Mouse (Mus musculus): Measurements from ENCODE around the gene Tox2. TPM values are rescaled to one million over a fixed set of nuclear protein-coding genes. Genes with fewer than 3 reads are reported as not detected.

Tox2 gene
- polyA plus RNA-seq, 1 experiment from 2014 or later, result 26.6 TPM

DNA sequence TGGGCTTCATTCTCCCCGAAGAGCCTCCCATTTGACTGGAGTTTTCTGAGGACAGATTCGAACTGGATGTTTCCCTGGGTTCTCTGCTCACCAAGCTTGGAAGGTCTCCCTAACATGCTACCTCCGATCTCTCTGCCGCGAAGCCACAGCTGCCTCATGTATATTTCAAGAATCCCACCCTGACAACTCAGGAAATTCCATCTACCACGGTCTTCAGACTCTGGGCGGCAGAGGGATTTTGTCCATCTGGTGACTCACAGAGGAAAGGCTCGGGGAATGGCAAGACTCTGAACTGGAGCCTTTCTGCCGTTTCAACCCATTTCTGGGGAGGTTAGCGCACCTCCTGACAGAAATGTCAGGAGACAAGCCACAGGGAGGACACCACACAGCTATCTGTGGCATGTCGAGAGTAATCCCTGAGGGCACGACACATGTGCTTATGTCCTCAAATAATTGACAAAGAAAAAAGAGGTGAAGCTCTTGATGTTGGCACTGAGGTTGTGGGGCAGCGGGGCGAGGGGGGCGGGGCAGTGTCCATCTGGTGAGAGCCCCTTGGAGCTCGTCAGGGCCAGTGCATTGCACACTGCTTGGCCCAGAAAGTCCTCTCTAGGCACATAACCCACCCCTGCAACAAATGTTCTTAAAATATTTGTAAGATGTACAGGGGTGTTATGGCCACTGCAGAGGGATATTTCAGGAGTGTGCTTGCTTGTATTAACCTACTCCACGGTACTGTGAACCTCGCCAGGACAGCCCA lies 162.0 kb downstream of the Tox2 start:
- Histone ChIP-seq H3K27ac (no peak overlapping the region), H3K27me3 (ENCODE audit: poor library complexity, severe bottlenecking) (no peaks in the 10 kb centered on the region), H3K9me3 (no peaks in the 10 kb centered on the region), H3K4me3 (no peak overlapping the region), H3K4me1 (0 out of 2 replicates have a peak, but pooled peaks cover 7% of the 10 kb centered on the region), H3K36me3 (replicated peaks) (no peaks in the 10 kb centered on the region)
- DNase-seq (ENCODE audit: extremely low spot score, low spot score), result no peak
- WGBS, result 82% methylated on average over 18 of the region's 18 CpGs

- H3K27ac ChIP-seq, result no peak overlapping the region
- H3K27me3 ChIP-seq (ENCODE audit: poor library complexity, severe bottlenecking), result peaks cover 19% of the 10 kb centered on the region
- 67% methylated on average over 4 of the region's 4 CpGs for WGBS
- H3K4me1 ChIP-seq, result 0 out of 2 replicates have a peak, but pooled peaks cover 7% of the 10 kb centered on the region
- no peak for DNase-seq (ENCODE audit: extremely low spot score, low spot score)
- H3K36me3 ChIP-seq (replicated peaks), result no peaks in the 10 kb centered on the region
- H3K9me3 ChIP-seq, result no peaks in the 10 kb centered on the region
- H3K4me3 ChIP-seq, result no peak overlapping the region
Observed at GRCm38 (mm10) chr2:163370175-163370574, 167.2 kb downstream of the Tox2 start.

GRCm38 (mm10) chr2:163372627-163373026 lies 169.7 kb downstream of the Tox2 start:
- DNase-seq (ENCODE audit: extremely low spot score, low spot score), result no peak
- H3K4me1 ChIP-seq, result peaks cover 11% of the 10 kb centered on the region; the same call in 1 of the 2 replicates
- no peak overlapping the region for H3K27ac ChIP-seq
- peaks cover 7% of the 10 kb centered on the region; the same call in 1 of the 2 replicates for H3K9me3 ChIP-seq
- H3K36me3 ChIP-seq (replicated peaks), result no peaks in the 10 kb centered on the region
- H3K27me3 ChIP-seq (ENCODE audit: poor library complexity, severe bottlenecking), result peaks cover 41% of the 10 kb centered on the region
- WGBS, result 83% methylated on average over 1 of the region's 1 CpGs
- H3K4me3 ChIP-seq, result no peak overlapping the region

Other genes starting within 250 kb of the Tox2 start
- not detected in 2 replicates for gene Sgk2, start 215.8 kb upstream of the Tox2 start, polyA plus RNA-seq (2016; fragmentation: Nextera tagmentation; extraction: Ambion mirVana)
- 50.0 and 52.2 TPM in 2 replicates for gene Ift52, start 185.8 kb upstream of the Tox2 start, polyA plus RNA-seq (2016; fragmentation: Nextera tagmentation; extraction: Ambion mirVana)
- 63.7 and 65.1 TPM in 2 replicates for gene Mybl2, start 148.4 kb upstream of the Tox2 start, polyA plus RNA-seq (2016; fragmentation: Nextera tagmentation; extraction: Ambion mirVana)
- gene Gtsf1l, start 115.3 kb upstream of the Tox2 start, polyA plus RNA-seq (2016; fragmentation: Nextera tagmentation; extraction: Ambion mirVana), result not detected in 2 replicates
- gene Jph2, start 194.9 kb downstream of the Tox2 start, polyA plus RNA-seq (2016; fragmentation: Nextera tagmentation; extraction: Ambion mirVana), result 0.34 and 0.47 TPM in 2 replicates
- gene Oser1, start 221.6 kb downstream of the Tox2 start, polyA plus RNA-seq (2016; fragmentation: Nextera tagmentation; extraction: Ambion mirVana), result 86.8 and 95.5 TPM in 2 replicates
- 10.0 and 11.8 TPM in 2 replicates for gene Gdap1l1, start 235.4 kb downstream of the Tox2 start, polyA plus RNA-seq (2016; fragmentation: Nextera tagmentation; extraction: Ambion mirVana)

Data from forebrain, embryonic 10.5 days (tissue).